30 mouse cellular contexts compared by ENCODE assay signal in genomic region chr8:113422651-113423050, GRCm38 (mm10).
"Had no signal": no experiment of that assay in that cellular context is flagged by ENCODE, and none has a peak within 500 bp of the region (broad histone marks: within the 10 kb centered on the region; RNA-seq: fewer than 3 reads in every experiment).

No protein-coding gene starts in this region.

- ATAC-seq: liver, embryonic 12.5 days; liver, postnatal 0 days; lung, postnatal 0 days; midbrain, embryonic 13.5 days; midbrain, embryonic 15.5 days; midbrain, embryonic 16.5 days had no signal

- H3K36me3 ChIP-seq: limb, embryonic 10.5 days; limb, embryonic 12.5 days; limb, embryonic 13.5 days; limb, embryonic 15.5 days; liver, embryonic 12.5 days; liver, embryonic 13.5 days; liver, embryonic 15.5 days; lung, embryonic 15.5 days; midbrain, embryonic 10.5 days; midbrain, embryonic 12.5 days; midbrain, embryonic 13.5 days; midbrain, embryonic 15.5 days; neural tube, embryonic 12.5 days had no signal

- H3K27me3 ChIP-seq: limb, embryonic 12.5 days; limb, embryonic 13.5 days; limb, embryonic 15.5 days; liver, embryonic 12.5 days; liver, embryonic 13.5 days; liver, embryonic 15.5 days; lung, embryonic 15.5 days; megakaryocyte, embryonic 14.5 days; midbrain, embryonic 12.5 days; midbrain, embryonic 13.5 days; midbrain, embryonic 15.5 days; neural tube, embryonic 12.5 days had no signal

- H3K4me2 ChIP-seq: limb, embryonic 12.5 days; limb, embryonic 13.5 days; limb, embryonic 15.5 days; liver, embryonic 11.5 days; liver, embryonic 12.5 days; liver, embryonic 13.5 days; liver, embryonic 15.5 days; lung, embryonic 15.5 days; midbrain, embryonic 11.5 days; midbrain, embryonic 12.5 days; midbrain, embryonic 13.5 days; midbrain, embryonic 15.5 days; neural tube, embryonic 12.5 days had no signal

- H3K9ac ChIP-seq: limb, embryonic 12.5 days; limb, embryonic 13.5 days; limb, embryonic 15.5 days; liver, embryonic 12.5 days; liver, embryonic 13.5 days; liver, embryonic 14.5 days; liver, embryonic 15.5 days; liver, postnatal 0 days; lung, embryonic 15.5 days; midbrain, embryonic 12.5 days; midbrain, embryonic 13.5 days; midbrain, embryonic 15.5 days; neural tube, embryonic 12.5 days had no signal

- DNase-seq: left cerebral cortex, postnatal 4 days; liver; liver, embryonic 13.5 days; liver, postnatal 0 days; lung, adult 18-20 months; lung, adult 2 months; lung, postnatal 36 days; lung, postnatal 4 days; midbrain, embryonic 14.5 days had no signal

- H3K4me3 ChIP-seq: left cerebral cortex, adult 2 months; limb, embryonic 10.5 days; limb, embryonic 12.5 days; limb, embryonic 13.5 days; limb, embryonic 15.5 days; liver, embryonic 12.5 days; liver, embryonic 13.5 days; liver, embryonic 15.5 days; lung, embryonic 15.5 days; megakaryocyte, embryonic 14.5 days; midbrain, embryonic 10.5 days; midbrain, embryonic 12.5 days; midbrain, embryonic 13.5 days; midbrain, embryonic 15.5 days; myocyte; neural tube, embryonic 12.5 days had no signal

- H3K4me1 ChIP-seq: limb, embryonic 10.5 days; limb, embryonic 12.5 days; limb, embryonic 13.5 days; limb, embryonic 15.5 days; liver, embryonic 12.5 days; liver, embryonic 13.5 days; liver, embryonic 15.5 days; lung, embryonic 15.5 days; megakaryocyte, embryonic 14.5 days; midbrain, embryonic 10.5 days; midbrain, embryonic 12.5 days; midbrain, embryonic 13.5 days; midbrain, embryonic 15.5 days; neural tube, embryonic 12.5 days had no signal

- H3K27ac ChIP-seq: left cerebral cortex, adult 2 months; limb, embryonic 10.5 days; limb, embryonic 12.5 days; limb, embryonic 13.5 days; limb, embryonic 15.5 days; liver, embryonic 12.5 days; liver, embryonic 13.5 days; liver, embryonic 14.5 days; liver, embryonic 15.5 days; lung, embryonic 15.5 days; macrophage; midbrain, embryonic 10.5 days; midbrain, embryonic 12.5 days; midbrain, embryonic 13.5 days; midbrain, embryonic 15.5 days; neural tube, embryonic 12.5 days had no signal

- H3K9me3 ChIP-seq: limb, embryonic 10.5 days; limb, embryonic 12.5 days; limb, embryonic 13.5 days; limb, embryonic 15.5 days; liver, embryonic 13.5 days; liver, embryonic 15.5 days; lung, embryonic 15.5 days; midbrain, embryonic 10.5 days; midbrain, embryonic 12.5 days; midbrain, embryonic 13.5 days; midbrain, embryonic 15.5 days; neural tube, embryonic 12.5 days had no signal
